Mouse (Mus musculus) liver, embryonic 15.5 days (tissue): ENCODE data around the gene Zfp69. TPM values are rescaled to one million over a fixed set of nuclear protein-coding genes. Genes with fewer than 3 reads are reported as not detected.

ENCODE experiments used
- ATAC-seq: fragments of 200-750 bp; cut with Nextera tagmentation; 2 replicates; pipeline ENCODE4 v1.8.0; 2017; ENCODE audit warnings: moderate number of reproducible peaks, mild to moderate bottlenecking, moderate library complexity; ENCODE audit not compliant: insufficient read depth
- H3K27ac ChIP-seq: fragments of 300-500 bp; sonication (generic); replicated peaks from 2 replicates; pipeline ENCODE4 v1.5.1; 2015; ENCODE audit warnings: mild to moderate bottlenecking, inconsistent platforms
- H3K27me3 ChIP-seq: fragments of 300-500 bp; sonication (generic); 2 replicates; pipeline ENCODE4 v1.6.1; 2015; ENCODE audit warnings: mild to moderate bottlenecking, inconsistent platforms
- H3K36me3 ChIP-seq: fragments of 300-500 bp; sonication (generic); replicated peaks from 2 replicates; pipeline ENCODE4 v1.6.1; 2015; ENCODE audit warnings: moderate library complexity, mild to moderate bottlenecking, inconsistent platforms
- H3K4me1 ChIP-seq: fragments of 300-500 bp; sonication (generic); replicated peaks from 2 replicates; pipeline ENCODE4 v1.6.1; 2015; ENCODE audit warnings: inconsistent platforms
- H3K4me2 ChIP-seq: fragments of 300-500 bp; sonication (generic); 2 replicates; pipeline ENCODE4 v1.6.1; 2015; ENCODE audit warnings: moderate library complexity, mild to moderate bottlenecking, inconsistent platforms
- H3K4me3 ChIP-seq: fragments of 300-500 bp; sonication (generic); replicated peaks from 2 replicates; pipeline ENCODE4 v1.5.1; 2015; ENCODE audit warnings: mild to moderate bottlenecking, inconsistent platforms
- H3K9ac ChIP-seq: fragments of 300-500 bp; sonication (generic); 2 replicates; pipeline ENCODE4 v1.6.1; 2015; ENCODE audit warnings: moderate library complexity, mild to moderate bottlenecking, inconsistent platforms
- H3K9me3 ChIP-seq: fragments of 300-500 bp; sonication (generic); replicated peaks from 2 replicates; pipeline ENCODE4 v1.6.1; 2016; ENCODE audit warnings: inconsistent platforms
- WGBS: fragments of 180-500 bp; shearing (Covaris S2); methylation state at CpG from one replicate; pipeline ENCODE4 v1.1.7; 2015; ENCODE audit warnings: mixed read lengths; ENCODE audit not compliant: insufficient replicate concordance; 5-methylcytosine and 5-hydroxymethylcytosine counted together
- polyA plus RNA-seq: library from polyadenylated mRNA; unstranded; fragments of >200 nt; fragmentation: Nextera tagmentation; extraction: Ambion mirVana; gene quantifications from 2 replicates; pipeline ENCODE4 v1.2.1, GENCODE M21; 2015

The Zfp69 gene
- polyA plus RNA-seq, 1 experiment from 2014 or later, result 1.6 TPM

DNA sequence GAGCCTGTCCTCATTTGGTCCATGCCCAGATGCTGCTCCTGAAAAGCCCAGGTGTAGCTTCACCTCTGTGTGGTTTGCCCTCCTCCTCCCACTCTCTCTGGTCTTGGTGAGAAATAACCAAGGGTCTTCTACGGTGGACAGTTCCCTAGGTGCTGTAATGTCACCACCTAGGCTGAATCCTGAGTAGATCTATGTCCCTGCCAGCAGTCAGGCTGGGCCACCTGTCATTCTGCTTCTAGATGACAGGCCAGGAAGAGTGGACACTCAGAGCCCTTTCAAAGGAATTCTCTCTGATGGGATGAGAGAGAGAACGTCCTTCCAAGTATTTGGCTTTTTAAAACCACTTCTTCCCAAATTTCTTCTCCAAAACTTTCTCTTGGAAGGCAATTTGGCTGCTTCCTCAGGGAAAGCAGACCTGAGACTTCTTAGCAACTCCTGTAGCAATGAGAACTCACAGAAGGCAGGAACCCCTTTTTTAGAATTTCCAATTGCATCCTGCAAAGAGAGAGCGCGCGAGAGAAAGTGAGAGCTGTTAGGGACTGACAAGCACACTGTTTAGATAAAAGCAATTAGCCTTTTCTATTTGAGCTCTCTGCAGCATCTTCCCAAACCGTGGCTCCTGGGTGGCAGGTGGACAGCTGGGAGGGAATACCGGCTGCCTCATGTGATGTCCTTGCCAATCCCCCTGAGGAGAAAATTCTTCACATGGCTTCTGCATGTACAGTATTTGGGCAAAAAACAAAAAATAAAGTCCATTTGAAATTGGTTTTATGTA lies 55.5 kb downstream of the Zfp69 start:
- Histone ChIP-seq H3K27me3 (peaks cover 3% of the 10 kb centered on the region; the same call in 1 of the 2 replicates), H3K9ac (no peak overlapping the region), H3K27ac (no peak overlapping the region), H3K9me3 (no peaks in the 10 kb centered on the region), H3K36me3 (no peaks in the 10 kb centered on the region), H3K4me3 (no peak overlapping the region), H3K4me1 (no peaks in the 10 kb centered on the region), H3K4me2 (no peak overlapping the region)
- no peak for ATAC-seq
- 69% methylated on average over 7 of the region's 7 CpGs for WGBS

DNA sequence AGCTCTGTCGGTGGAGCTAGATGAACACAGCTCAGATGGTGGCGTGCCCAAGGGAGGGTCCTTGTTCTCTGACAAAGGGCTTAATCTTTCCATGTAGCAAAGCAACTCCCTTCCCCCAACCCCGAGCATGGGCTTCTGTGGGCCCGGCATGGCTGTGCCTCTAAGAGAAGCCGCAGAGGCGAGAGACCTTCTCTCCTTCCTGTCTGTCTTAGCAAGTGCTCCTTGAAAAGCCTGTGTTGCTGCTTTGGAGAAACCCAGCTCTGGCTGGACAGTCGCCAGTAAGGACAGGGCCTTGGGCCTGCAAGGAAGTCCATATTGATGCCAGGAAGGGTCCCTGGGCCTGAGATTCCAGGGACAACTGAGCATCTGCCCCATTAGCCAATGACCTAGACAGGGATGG lies 56.3 kb downstream of the Zfp69 start:
- peaks cover 3% of the 10 kb centered on the region; the same call in 1 of the 2 replicates for H3K27me3 ChIP-seq

DNA sequence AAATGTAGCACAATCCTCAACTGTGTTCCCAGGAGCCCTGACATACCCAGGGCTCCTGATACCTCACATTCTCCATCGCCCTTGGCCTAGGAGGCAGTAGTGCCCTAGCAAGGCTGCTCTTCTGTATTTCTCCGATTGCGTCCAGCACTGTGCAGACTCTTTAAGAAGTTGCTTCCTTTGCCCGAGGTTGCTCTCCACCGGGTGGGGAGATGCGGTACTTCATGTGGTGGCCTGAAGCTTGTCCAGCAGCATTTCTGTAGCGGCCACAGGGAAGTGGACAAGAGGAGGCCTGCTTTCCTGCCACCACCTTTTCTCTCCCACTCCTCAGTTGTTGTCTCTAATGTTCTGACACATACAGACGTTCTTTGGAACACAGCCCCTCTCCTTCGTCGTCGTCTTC lies 56.9 kb downstream of the Zfp69 start:
- H3K4me3 ChIP-seq, result no peak overlapping the region
- no peaks in the 10 kb centered on the region for H3K4me1 ChIP-seq
- WGBS, result 71% methylated on average over 11 of the region's 11 CpGs
- no peaks in the 10 kb centered on the region for H3K36me3 ChIP-seq
- no peak overlapping the region for H3K9ac ChIP-seq
- no peaks in the 10 kb centered on the region for H3K9me3 ChIP-seq
- H3K27me3 ChIP-seq, result peaks cover 3% of the 10 kb centered on the region; the same call in 1 of the 2 replicates
- H3K4me2 ChIP-seq, result no peak overlapping the region
- no peak overlapping the region for H3K27ac ChIP-seq
- no peak for ATAC-seq

More for the DNA sequence above, 56.3 kb downstream of the Zfp69 start:
- Histone ChIP-seq H3K9ac (no peak overlapping the region), H3K4me3 (no peak overlapping the region), H3K36me3 (no peaks in the 10 kb centered on the region), H3K4me2 (no peak overlapping the region), H3K9me3 (no peaks in the 10 kb centered on the region), H3K27ac (no peak overlapping the region), H3K4me1 (no peaks in the 10 kb centered on the region)
- WGBS, result 66% methylated on average over 7 of the region's 7 CpGs
- ATAC-seq, result no peak

DNA sequence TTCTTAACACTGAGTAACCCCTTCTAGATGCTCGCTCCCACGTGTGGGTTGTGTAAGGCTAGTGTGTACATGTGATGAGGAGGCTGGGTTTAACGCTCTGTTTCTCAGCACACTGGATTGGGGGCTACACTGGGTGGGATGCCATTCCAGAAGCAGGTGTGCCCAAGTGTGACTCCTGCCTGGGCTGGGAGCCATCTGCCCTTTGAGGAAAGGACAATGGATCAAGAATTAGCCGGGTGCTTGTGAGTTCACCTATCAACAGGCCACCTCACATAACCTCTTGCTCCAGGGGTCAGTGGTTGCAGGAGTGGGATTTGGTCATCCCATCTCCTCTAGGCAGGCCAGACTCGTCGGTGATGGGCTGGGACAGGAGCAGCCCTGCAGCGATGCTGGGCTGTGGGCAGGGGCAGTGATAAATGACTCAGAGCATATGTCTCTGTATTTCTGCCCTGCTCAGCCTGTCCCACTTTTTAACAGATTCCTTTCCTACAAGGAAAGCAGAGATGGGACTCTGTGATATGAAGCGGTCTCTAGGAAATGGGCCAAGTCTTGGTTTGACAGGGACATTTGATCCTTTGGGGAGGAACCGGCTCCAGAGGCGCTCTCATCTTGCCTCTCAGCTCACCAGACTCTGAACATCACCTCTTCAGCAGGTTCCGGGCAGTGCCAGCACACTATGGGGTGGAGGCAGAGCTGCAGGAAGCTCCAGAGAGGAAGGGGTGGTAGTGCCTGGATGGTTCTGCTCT lies 57.7 kb downstream of the Zfp69 start:
- ATAC-seq, result no peak
- Histone ChIP-seq H3K9me3 (no peaks in the 10 kb centered on the region), H3K4me3 (no peak overlapping the region), H3K36me3 (no peaks in the 10 kb centered on the region), H3K9ac (no peak overlapping the region), H3K4me1 (no peaks in the 10 kb centered on the region), H3K4me2 (no peak overlapping the region), H3K27me3 (peaks cover 3% of the 10 kb centered on the region; the same call in 1 of the 2 replicates), H3K27ac (no peak overlapping the region)
- WGBS, result 59% methylated on average over 11 of the region's 11 CpGs

DNA sequence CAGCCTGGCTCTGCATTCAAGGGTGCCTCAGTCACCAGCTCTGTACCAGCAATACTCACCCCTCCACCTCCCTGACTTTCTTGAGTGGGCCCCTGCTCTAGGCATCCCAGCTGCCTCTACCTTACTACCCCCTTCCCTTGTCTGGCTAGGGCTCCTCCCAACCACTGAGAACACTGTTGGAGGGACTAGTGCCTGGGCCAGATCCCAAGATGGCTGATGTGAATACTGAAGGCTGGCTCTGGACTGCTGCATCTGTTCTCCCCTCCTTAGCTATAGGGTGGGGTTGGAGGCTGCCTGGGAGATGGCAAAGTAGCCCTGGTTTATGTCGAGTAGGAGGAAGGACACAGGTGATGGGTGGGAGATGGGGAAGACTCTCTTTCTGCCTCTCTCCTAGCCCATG lies 59.0 kb downstream of the Zfp69 start:
- Histone ChIP-seq H3K4me3 (no peak overlapping the region), H3K27ac (no peak overlapping the region), H3K9ac (no peak overlapping the region), H3K27me3 (peaks cover 3% of the 10 kb centered on the region; the same call in 1 of the 2 replicates), H3K4me1 (no peaks in the 10 kb centered on the region), H3K4me2 (no peak overlapping the region), H3K36me3 (no peaks in the 10 kb centered on the region), H3K9me3 (no peaks in the 10 kb centered on the region)
- no peak for ATAC-seq
- WGBS, result 9% methylated on average over 1 of the region's 1 CpGs

DNA sequence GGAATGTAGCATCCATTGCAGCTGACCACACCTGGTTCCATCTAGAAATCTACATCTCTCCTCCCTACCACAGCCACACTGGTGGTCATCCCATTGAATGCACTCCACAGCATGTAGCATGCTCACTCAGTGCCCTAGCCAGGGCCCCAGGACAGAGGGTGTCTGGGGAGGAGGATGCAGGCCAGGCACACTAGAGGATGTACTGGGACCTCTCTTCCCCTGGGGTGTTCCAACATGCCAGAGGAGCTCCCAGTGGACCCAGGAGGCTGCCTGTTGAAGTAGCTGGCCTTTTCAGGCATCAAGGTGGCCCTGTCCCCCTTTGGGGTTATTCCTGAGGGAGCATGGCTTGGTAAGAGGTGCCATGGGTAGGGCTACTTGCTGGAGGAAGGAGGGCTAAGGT lies 59.5 kb downstream of the Zfp69 start:
- H3K4me1 ChIP-seq, result no peaks in the 10 kb centered on the region
- H3K9ac ChIP-seq, result no peak overlapping the region
- no peak overlapping the region for H3K4me2 ChIP-seq
- peaks cover 3% of the 10 kb centered on the region; the same call in 1 of the 2 replicates for H3K27me3 ChIP-seq
- no peak overlapping the region for H3K4me3 ChIP-seq
- ATAC-seq, result no peak
- H3K36me3 ChIP-seq, result no peaks in the 10 kb centered on the region
- no peak overlapping the region for H3K27ac ChIP-seq
- H3K9me3 ChIP-seq, result no peaks in the 10 kb centered on the region

DNA sequence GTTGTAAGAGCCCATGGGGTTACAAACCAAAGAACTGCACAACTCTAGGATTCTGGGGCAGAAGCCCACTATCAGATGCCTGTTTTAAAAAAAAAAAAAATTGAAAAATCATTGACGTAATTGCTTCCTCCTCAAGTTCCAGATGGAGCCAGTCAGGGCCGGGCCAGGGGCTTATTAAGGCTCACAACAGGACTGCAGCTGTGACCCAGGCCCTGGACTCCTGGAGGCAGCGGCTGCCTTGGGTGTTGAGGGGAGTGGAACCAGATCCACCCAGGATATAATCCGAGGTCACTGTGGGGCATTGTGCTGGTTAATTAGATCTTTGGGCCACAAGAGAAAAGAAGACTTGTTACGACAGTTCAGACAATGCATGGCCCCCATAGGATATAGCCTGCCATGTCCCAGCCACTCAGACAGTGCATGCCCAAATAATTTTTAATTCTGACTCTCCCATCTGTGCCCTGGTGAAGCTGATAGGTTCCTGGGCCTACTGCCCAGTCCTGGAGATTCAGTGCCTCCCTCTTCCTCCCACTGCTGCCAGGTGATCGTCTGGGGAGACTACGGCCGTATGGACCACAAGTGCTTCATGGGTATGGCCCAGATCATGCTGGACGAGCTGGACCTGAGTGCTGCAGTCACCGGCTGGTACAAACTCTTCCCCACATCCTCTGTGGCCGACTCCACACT lies 60.6 kb downstream of the Zfp69 start:
- Histone ChIP-seq H3K4me3 (no peak overlapping the region), H3K36me3 (no peaks in the 10 kb centered on the region), H3K9ac (no peak overlapping the region), H3K27me3 (peaks cover 3% of the 10 kb centered on the region; the same call in 1 of the 2 replicates), H3K4me2 (no peak overlapping the region), H3K4me1 (no peaks in the 10 kb centered on the region), H3K27ac (no peak overlapping the region), H3K9me3 (no peaks in the 10 kb centered on the region)
- ATAC-seq, result no peak
- 56% methylated on average over 11 of the region's 11 CpGs for WGBS

DNA sequence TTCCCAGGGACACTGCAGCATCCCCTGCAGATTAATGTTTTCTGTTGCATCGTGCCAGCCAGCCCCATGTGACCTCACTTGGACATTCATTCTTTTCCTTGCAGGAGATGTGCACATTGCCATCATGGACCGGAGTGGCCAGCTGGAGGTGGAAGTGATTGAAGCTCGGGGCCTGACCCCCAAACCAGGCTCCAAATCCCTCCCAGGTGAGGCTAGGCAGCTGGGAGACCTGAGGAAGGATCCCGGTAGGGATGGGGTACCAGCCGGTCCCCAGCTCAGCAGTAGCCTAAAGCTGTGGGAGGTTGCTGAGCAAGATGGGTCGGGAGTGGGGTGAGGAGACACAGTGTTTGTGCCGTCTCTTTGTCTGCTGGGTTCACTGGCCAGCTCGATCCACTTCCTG lies 62.6 kb downstream of the Zfp69 start:
- 54% methylated on average over 8 of the region's 8 CpGs for WGBS
- H3K36me3 ChIP-seq, result no peaks in the 10 kb centered on the region
- H3K4me2 ChIP-seq, result no peak overlapping the region
- H3K4me1 ChIP-seq, result peaks cover 3% of the 10 kb centered on the region; the same call in 1 of the 2 replicates
- no peak overlapping the region for H3K4me3 ChIP-seq
- no peak overlapping the region for H3K9ac ChIP-seq
- no peaks in the 10 kb centered on the region for H3K9me3 ChIP-seq
- H3K27me3 ChIP-seq, result peaks cover 3% of the 10 kb centered on the region; the same call in 1 of the 2 replicates
- H3K27ac ChIP-seq, result no peak overlapping the region
- ATAC-seq, result no peak

DNA sequence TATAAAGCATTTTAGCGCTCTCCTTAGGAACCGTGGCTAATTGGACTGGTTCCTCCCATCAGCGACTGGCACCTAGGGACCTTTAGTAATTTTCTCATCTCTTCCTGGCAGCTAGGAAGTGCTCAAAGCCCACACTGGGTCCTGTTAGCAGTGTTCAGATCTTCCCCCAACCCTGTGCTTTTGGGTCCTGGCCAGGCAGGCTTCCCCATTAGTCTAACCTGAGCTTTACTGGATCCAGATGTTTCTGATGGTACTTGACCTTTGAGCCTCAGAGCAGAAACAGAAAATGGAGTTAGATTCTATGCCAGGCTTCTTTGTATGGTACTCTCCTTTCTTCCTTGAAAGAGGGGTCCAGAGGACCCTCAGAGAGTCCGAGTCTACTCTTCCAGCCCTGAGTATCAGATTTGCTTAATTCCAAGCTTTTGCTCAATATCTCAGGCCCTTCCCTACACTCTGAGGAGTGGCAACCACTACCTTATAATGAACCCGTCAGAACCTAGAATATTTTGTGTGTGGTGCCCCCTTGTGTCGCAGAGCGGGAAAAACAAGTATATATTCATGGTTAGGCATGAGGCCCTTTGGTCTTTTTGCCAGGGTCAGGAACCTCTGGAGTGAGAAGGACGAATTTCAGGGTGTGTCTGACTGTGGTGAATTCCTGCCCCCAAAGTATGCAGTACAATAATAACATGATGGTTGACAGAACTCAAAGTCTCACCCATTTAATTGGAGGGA lies 64.0 kb downstream of the Zfp69 start:
- Histone ChIP-seq H3K27me3 (peaks cover 3% of the 10 kb centered on the region; the same call in 1 of the 2 replicates), H3K4me1 (peaks cover 3% of the 10 kb centered on the region; the same call in 1 of the 2 replicates), H3K9me3 (no peaks in the 10 kb centered on the region), H3K4me3 (no peak overlapping the region), H3K27ac (no peak overlapping the region), H3K36me3 (no peaks in the 10 kb centered on the region), H3K4me2 (no peak overlapping the region), H3K9ac (no peak overlapping the region)
- ATAC-seq, result no peak
- WGBS, result 23% methylated on average over 8 of the region's 8 CpGs

DNA sequence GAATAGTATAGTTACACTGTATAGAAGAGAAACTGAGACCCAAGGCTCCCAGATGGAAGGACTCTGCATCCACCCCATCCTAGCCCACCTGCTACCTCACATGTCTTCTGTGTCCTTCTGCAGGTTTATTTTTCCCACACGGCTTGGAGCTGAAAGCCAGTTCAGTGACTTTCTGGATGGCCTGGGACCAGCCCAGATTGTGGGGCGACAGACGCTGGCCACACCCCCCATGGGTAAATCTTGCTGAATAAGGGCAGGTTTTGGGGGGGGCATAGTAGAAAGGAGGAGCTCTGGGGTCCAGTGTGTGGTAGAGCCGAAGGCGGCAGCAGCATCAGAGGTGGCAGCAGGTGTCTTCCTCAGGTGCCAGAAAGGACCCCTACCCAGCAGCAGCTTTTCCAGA lies 64.7 kb downstream of the Zfp69 start:
- no peak overlapping the region for H3K4me2 ChIP-seq
- ATAC-seq, result no peak
- WGBS, result 65% methylated on average over 5 of the region's 5 CpGs

More for the DNA sequence above, 64.7 kb downstream of the Zfp69 start:
- Histone ChIP-seq H3K36me3 (no peaks in the 10 kb centered on the region), H3K9ac (no peak overlapping the region), H3K4me3 (no peak overlapping the region), H3K4me1 (peaks cover 3% of the 10 kb centered on the region; the same call in 1 of the 2 replicates), H3K9me3 (no peaks in the 10 kb centered on the region), H3K27me3 (peaks cover under 1% of the 10 kb centered on the region; the same call in 1 of the 2 replicates), H3K27ac (no peak overlapping the region)
